Mouse (Mus musculus) CH12.LX (cell line): ENCODE data around the gene Lgals2.

Experiments
- CHD2 ChIP-seq: IDR thresholded peaks from 2 replicates; pipeline ENCODE4 v1.6.1; 2011; ENCODE audit warnings: low read length, improper control_type of control experiment
- CTCF ChIP-seq, 2 experiments: IDR thresholded peaks in 1 of 2; conservative IDR thresholded peaks in 1 of 2; 2 replicates each; pipeline ENCODE4 v1.5.1; 2011 to 2012; ENCODE audit warnings: low read depth in 2 of 2, low read length in 2 of 2, improper control_type of control experiment in 1 of 2, inconsistent platforms in 1 of 2, mild to moderate bottlenecking in 1 of 2, moderate library complexity in 1 of 2
- JUND ChIP-seq: conservative IDR thresholded peaks from 2 replicates; pipeline ENCODE4 v1.6.1; 2011; ENCODE audit warnings: low read depth, low read length, improper control_type of control experiment
- KAT2A ChIP-seq: IDR thresholded peaks from 2 replicates; pipeline ENCODE4 v1.6.1; 2012; ENCODE audit warnings: low read length, improper control_type of control experiment, inconsistent platforms; ENCODE audit not compliant: insufficient replicate concordance
- POLR2A ChIP-seq: IDR thresholded peaks from 2 replicates; pipeline ENCODE4 v1.6.1; 2011; ENCODE audit warnings: low read depth, mild to moderate bottlenecking, improper control_type of control experiment, low read length
- TCF12 ChIP-seq: IDR thresholded peaks from 2 replicates; pipeline ENCODE4 v1.6.1; 2014; ENCODE audit warnings: low read depth, mild to moderate bottlenecking, inconsistent platforms, low read length, improper control_type of control experiment
- ZMIZ1 ChIP-seq: IDR thresholded peaks from 2 replicates; pipeline ENCODE4 v1.6.1; 2012; ENCODE audit warnings: low read depth, mild to moderate bottlenecking, inconsistent platforms, low read length, improper control_type of control experiment

- TF ChIP-seq KAT2A (no peak), ZMIZ1 (no peak), CTCF (conservative IDR thresholded peaks at IDR 0.05 in 1 of 2, IDR thresholded peaks at IDR 0.05 in 1 of 2; ENCODE audit: low read depth in 2 of 2, low read length in 2 of 2) (no peak), CHD2 (no peak), POLR2A (no peak), TCF12 (no peak), JUND (no peak)
These were observed 23.3 kb downstream of the Lgals2 start for GRCm38 (mm10) chr15:78831720-78832657.
